Mouse (Mus musculus): ENCODE measurements around the gene Gm20388. TPM values are rescaled to one million over a fixed set of nuclear protein-coding genes. Genes with fewer than 3 reads are reported as not detected.

Gm20388 gene
- polyA plus RNA-seq, 1 experiment: 18.7 TPM

GRCm38 (mm10) chr8:121382583-121383241 is 1472.1 kb downstream of the Gm20388 start:
- Histone ChIP-seq H3K4me1 (ENCODE audit: control insufficient read depth, insufficient read depth, low read length) (no peaks in the 10 kb centered on the region), H3K27me3 (ENCODE audit: control insufficient read depth, insufficient read depth, low read length) (peaks cover 1% of the 10 kb centered on the region; the same call in 1 of the 2 replicates), H3K4me3 (replicated peaks; ENCODE audit: insufficient read depth, low read depth, low read length) (no peak overlapping the region), H3K27ac (ENCODE audit: insufficient read depth, low read length) (no peak overlapping the region)
- peak in 1 of 2 experiments; percentile 36 for DNase-seq
- WGBS: 4% methylated on average over 21 of the region's 21 CpGs
- no peak for TF ChIP-seq POLR2A (IDR thresholded peaks at IDR 0.05; ENCODE audit: borderline replicate concordance, insufficient read depth, low read length)
- peak; percentile 76 for TF ChIP-seq CTCF (IDR thresholded peaks at IDR 0.05; ENCODE audit: borderline replicate concordance, insufficient read depth, low read depth, low read length)

GRCm38 (mm10) chr8:121385540-121385939 is 1474.9 kb downstream of the Gm20388 start:
- 57% methylated on average over 7 of the region's 7 CpGs for WGBS
- H3K27ac ChIP-seq (ENCODE audit: insufficient read depth, low read length): no peak overlapping the region
- DNase-seq: no peak
- no peaks in the 10 kb centered on the region for H3K4me1 ChIP-seq (ENCODE audit: control insufficient read depth, insufficient read depth, low read length)
- peaks cover 1% of the 10 kb centered on the region; the same call in 1 of the 2 replicates for H3K27me3 ChIP-seq (ENCODE audit: control insufficient read depth, insufficient read depth, low read length)
- no peak for TF ChIP-seq CTCF (IDR thresholded peaks at IDR 0.05; ENCODE audit: borderline replicate concordance, insufficient read depth, low read depth, low read length)
- no peak for TF ChIP-seq POLR2A (IDR thresholded peaks at IDR 0.05; ENCODE audit: borderline replicate concordance, insufficient read depth, low read length)
- no peak overlapping the region for H3K4me3 ChIP-seq (replicated peaks; ENCODE audit: insufficient read depth, low read depth, low read length)

- no peaks in the 10 kb centered on the region; the same call in 1 of the 2 replicates for H3K27me3 ChIP-seq (ENCODE audit: control insufficient read depth, insufficient read depth, low read length)
- no peak for DNase-seq
These were observed 1480.0 kb downstream of the Gm20388 start for GRCm38 (mm10) chr8:121390608-121391007.

GRCm38 (mm10) chr8:121391254-121391653 is 1480.6 kb downstream of the Gm20388 start:
- no peak overlapping the region for H3K27ac ChIP-seq (ENCODE audit: insufficient read depth, low read length)
- H3K4me3 ChIP-seq (replicated peaks; ENCODE audit: insufficient read depth, low read depth, low read length): no peak overlapping the region
- H3K27me3 ChIP-seq (ENCODE audit: control insufficient read depth, insufficient read depth, low read length): no peaks in the 10 kb centered on the region; the same call in 1 of the 2 replicates
- DNase-seq: no peak
- H3K4me1 ChIP-seq (ENCODE audit: control insufficient read depth, insufficient read depth, low read length): no peaks in the 10 kb centered on the region
- TF ChIP-seq CTCF (IDR thresholded peaks at IDR 0.05; ENCODE audit: borderline replicate concordance, insufficient read depth, low read depth, low read length) (no peak), POLR2A (IDR thresholded peaks at IDR 0.05; ENCODE audit: borderline replicate concordance, insufficient read depth, low read length) (no peak)
- WGBS: 9% methylated on average over 9 of the region's 9 CpGs

More at GRCm38 (mm10) chr8:121390608-121391007, 1480.0 kb downstream of the Gm20388 start:
- H3K27ac ChIP-seq (ENCODE audit: insufficient read depth, low read length): no peak overlapping the region
- no peak overlapping the region for H3K4me3 ChIP-seq (replicated peaks; ENCODE audit: insufficient read depth, low read depth, low read length)
- WGBS: 16% methylated on average over 11 of the region's 11 CpGs
- TF ChIP-seq POLR2A (IDR thresholded peaks at IDR 0.05; ENCODE audit: borderline replicate concordance, insufficient read depth, low read length): no peak
- TF ChIP-seq CTCF (IDR thresholded peaks at IDR 0.05; ENCODE audit: borderline replicate concordance, insufficient read depth, low read depth, low read length): peak; percentile 61; the same call in 1 of the 2 replicates
- no peaks in the 10 kb centered on the region for H3K4me1 ChIP-seq (ENCODE audit: control insufficient read depth, insufficient read depth, low read length)

- Histone ChIP-seq H3K27me3 (ENCODE audit: control insufficient read depth, insufficient read depth, low read length) (no peaks in the 10 kb centered on the region; the same call in 1 of the 2 replicates), H3K4me1 (ENCODE audit: control insufficient read depth, insufficient read depth, low read length) (no peaks in the 10 kb centered on the region), H3K4me3 (replicated peaks; ENCODE audit: insufficient read depth, low read depth, low read length) (no peak overlapping the region), H3K27ac (ENCODE audit: insufficient read depth, low read length) (no peak overlapping the region)
- WGBS: 17% methylated on average over 12 of the region's 12 CpGs
- no peak for TF ChIP-seq POLR2A (IDR thresholded peaks at IDR 0.05; ENCODE audit: borderline replicate concordance, insufficient read depth, low read length)
- TF ChIP-seq CTCF (IDR thresholded peaks at IDR 0.05; ENCODE audit: borderline replicate concordance, insufficient read depth, low read depth, low read length): no peak
- no peak for DNase-seq
These were observed 1481.1 kb downstream of the Gm20388 start for GRCm38 (mm10) chr8:121391771-121392170.

- 46% methylated on average over 10 of the region's 10 CpGs for WGBS
- DNase-seq: no peak
- no peaks in the 10 kb centered on the region for H3K4me1 ChIP-seq (ENCODE audit: control insufficient read depth, insufficient read depth, low read length)
- TF ChIP-seq CTCF (IDR thresholded peaks at IDR 0.05; ENCODE audit: borderline replicate concordance, insufficient read depth, low read depth, low read length) (no peak), POLR2A (IDR thresholded peaks at IDR 0.05; ENCODE audit: borderline replicate concordance, insufficient read depth, low read length) (no peak)
- H3K4me3 ChIP-seq (replicated peaks; ENCODE audit: insufficient read depth, low read depth, low read length): no peak overlapping the region
- H3K27ac ChIP-seq (ENCODE audit: insufficient read depth, low read length): no peak overlapping the region
- no peaks in the 10 kb centered on the region; the same call in 1 of the 2 replicates for H3K27me3 ChIP-seq (ENCODE audit: control insufficient read depth, insufficient read depth, low read length)
These were observed 1481.8 kb downstream of the Gm20388 start for GRCm38 (mm10) chr8:121392482-121392881.

GRCm38 (mm10) chr8:121393111-121393510 is 1482.5 kb downstream of the Gm20388 start:
- Histone ChIP-seq H3K27ac (ENCODE audit: insufficient read depth, low read length) (no peak overlapping the region), H3K4me1 (ENCODE audit: control insufficient read depth, insufficient read depth, low read length) (no peaks in the 10 kb centered on the region), H3K4me3 (replicated peaks; ENCODE audit: insufficient read depth, low read depth, low read length) (no peak overlapping the region), H3K27me3 (ENCODE audit: control insufficient read depth, insufficient read depth, low read length) (no peaks in the 10 kb centered on the region; the same call in 1 of the 2 replicates)
- WGBS: 11% methylated on average over 9 of the region's 9 CpGs
- no peak for DNase-seq
- TF ChIP-seq POLR2A (IDR thresholded peaks at IDR 0.05; ENCODE audit: borderline replicate concordance, insufficient read depth, low read length): no peak
- TF ChIP-seq CTCF (IDR thresholded peaks at IDR 0.05; ENCODE audit: borderline replicate concordance, insufficient read depth, low read depth, low read length): peak; percentile 49; the same call in 1 of the 2 replicates

GRCm38 (mm10) chr8:121394686-121395085 is 1484.0 kb downstream of the Gm20388 start:
- no peak for DNase-seq
- Histone ChIP-seq H3K27me3 (ENCODE audit: control insufficient read depth, insufficient read depth, low read length) (no peaks in the 10 kb centered on the region; the same call in 1 of the 2 replicates), H3K27ac (ENCODE audit: insufficient read depth, low read length) (no peak overlapping the region), H3K4me1 (ENCODE audit: control insufficient read depth, insufficient read depth, low read length) (no peaks in the 10 kb centered on the region), H3K4me3 (replicated peaks; ENCODE audit: insufficient read depth, low read depth, low read length) (no peak overlapping the region)
- no peak for TF ChIP-seq CTCF (IDR thresholded peaks at IDR 0.05; ENCODE audit: borderline replicate concordance, insufficient read depth, low read depth, low read length)
- TF ChIP-seq POLR2A (IDR thresholded peaks at IDR 0.05; ENCODE audit: borderline replicate concordance, insufficient read depth, low read length): no peak
- WGBS: 71% methylated on average over 5 of the region's 5 CpGs
